Mouse (Mus musculus) neural tube, embryonic 11.5 days (tissue): Measurements from ENCODE around the gene Bbof1. TPM values are rescaled to one million over a fixed set of nuclear protein-coding genes. Genes with fewer than 3 reads are reported as not detected.

Experiments used
- ATAC-seq: fragments of 200-750 bp; cut with Nextera tagmentation; 2 replicates; pipeline ENCODE4 v1.8.0; 2017; ENCODE audit warnings: moderate number of reproducible peaks, mild to moderate bottlenecking, moderate TSS enrichment, moderate library complexity; ENCODE audit not compliant: insufficient read depth, low FRiP score, low TSS enrichment
- DNase-seq: peaks from one replicate; pipeline ENCODE4 v3.0.0-alpha.2; 2015; ENCODE audit warnings: low spot score
- H3K27ac ChIP-seq: fragments of 300-500 bp; sonication (generic); 2 replicates; pipeline ENCODE4 v1.5.1; 2014; ENCODE audit warnings: low read depth, mild to moderate bottlenecking, low read length
- H3K27me3 ChIP-seq: fragments of 300-500 bp; sonication (generic); 2 replicates; pipeline ENCODE4 v1.6.1; 2014; ENCODE audit warnings: mild to moderate bottlenecking, low read length, mixed read lengths; ENCODE audit not compliant: control insufficient read depth, insufficient read depth
- H3K36me3 ChIP-seq: fragments of 300-500 bp; sonication (generic); 2 replicates; pipeline ENCODE4 v1.6.1; 2014; ENCODE audit warnings: mild to moderate bottlenecking, low read length, moderate library complexity, mixed read lengths; ENCODE audit not compliant: control insufficient read depth, insufficient read depth
- H3K4me1 ChIP-seq: fragments of 300-500 bp; sonication (generic); 2 replicates; pipeline ENCODE4 v1.6.1; 2014; ENCODE audit warnings: low read length, mixed read lengths; ENCODE audit not compliant: control insufficient read depth, insufficient read depth
- H3K4me2 ChIP-seq: fragments of 300-500 bp; sonication (generic); 2 replicates; pipeline ENCODE4 v1.6.1; 2014; ENCODE audit warnings: low read depth, mild to moderate bottlenecking, moderate library complexity
- H3K4me3 ChIP-seq: fragments of 300-500 bp; sonication (generic); 2 replicates; pipeline ENCODE4 v1.5.1; 2014; ENCODE audit warnings: low read depth, low read length
- H3K9ac ChIP-seq: fragments of 300-500 bp; sonication (generic); 2 replicates; pipeline ENCODE4 v1.6.1; 2014; ENCODE audit warnings: mild to moderate bottlenecking, low read length
- H3K9me3 ChIP-seq: fragments of 300-500 bp; sonication (generic); 2 replicates; pipeline ENCODE4 v1.6.1; 2016; ENCODE audit warnings: low read length; ENCODE audit not compliant: control insufficient read depth
- WGBS: fragments of 180-500 bp; shearing (Covaris S2); extraction: QIAGEN DNeasy Blood & Tissue Kit; methylation state at CpG from one replicate; pipeline ENCODE4 v1.1.7; 2014; 5-methylcytosine and 5-hydroxymethylcytosine counted together
- polyA plus RNA-seq: library from polyadenylated mRNA; unstranded; fragments of >200 nt; fragmentation: Nextera tagmentation; extraction: Ambion mirVana; gene quantifications from 2 replicates; pipeline ENCODE4 v1.2.1, GENCODE M21; 2014

Bbof1 gene
- polyA plus RNA-seq, 1 experiment from 2014 or later, result 0.84 TPM

DNA sequence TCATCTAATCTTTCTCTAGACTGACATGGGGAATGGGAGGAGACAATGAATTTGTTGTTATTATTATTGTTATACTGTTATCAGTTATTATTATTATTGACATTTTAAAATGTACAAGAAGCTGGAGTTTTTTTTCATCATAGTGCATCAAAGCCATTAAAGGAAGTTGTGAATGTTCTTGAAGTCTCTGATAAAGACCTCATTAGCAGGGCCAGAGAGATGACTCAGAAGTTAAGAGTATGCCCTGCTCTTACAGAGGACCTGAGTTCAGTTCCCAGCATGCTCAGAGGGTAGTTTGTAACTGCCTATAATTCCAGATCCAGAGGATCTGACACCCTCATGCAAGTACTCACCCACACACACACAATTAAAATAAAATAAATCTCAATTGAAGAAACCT lies 11.2 kb upstream of the Bbof1 start:
- Histone ChIP-seq H3K36me3 (no peaks in the 10 kb centered on the region), H3K4me1 (no peaks in the 10 kb centered on the region), H3K4me2 (no peak overlapping the region), H3K9me3 (no peaks in the 10 kb centered on the region), H3K27me3 (no peaks in the 10 kb centered on the region), H3K9ac (no peak overlapping the region), H3K4me3 (no peak overlapping the region), H3K27ac (no peak overlapping the region)
- ATAC-seq (no peak), DNase-seq (no peak)

DNA sequence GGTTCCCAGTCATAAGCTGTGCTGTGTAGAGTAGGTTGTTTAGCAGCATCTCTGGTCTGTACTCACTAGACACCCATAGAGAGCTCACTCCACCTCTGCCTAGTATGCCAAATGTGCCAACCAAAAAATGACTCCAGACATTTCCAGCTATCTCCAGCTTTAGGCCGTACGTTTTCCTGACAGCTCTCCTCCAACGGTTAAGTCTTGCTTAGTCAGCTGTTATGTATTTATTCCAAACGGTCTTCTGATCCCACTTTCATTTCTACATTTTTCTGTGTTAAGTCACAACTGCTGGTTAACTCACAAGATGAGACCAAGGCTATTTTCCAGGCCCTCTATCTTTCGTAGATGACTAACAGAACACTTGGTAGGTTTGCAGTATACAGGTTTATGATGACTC lies 10.2 kb upstream of the Bbof1 start:
- DNase-seq (no peak), ATAC-seq (no peak)
- Histone ChIP-seq H3K4me3 (no peak overlapping the region), H3K4me2 (no peak overlapping the region), H3K4me1 (no peaks in the 10 kb centered on the region), H3K27me3 (no peaks in the 10 kb centered on the region), H3K9ac (no peak overlapping the region), H3K36me3 (no peaks in the 10 kb centered on the region), H3K9me3 (no peaks in the 10 kb centered on the region), H3K27ac (no peak overlapping the region)
- whole genome bisulfite sequencing, result 80% methylated on average over 5 of the region's 5 CpGs

GRCm38 (mm10) chr12:84399135-84399534 lies 9.7 kb upstream of the Bbof1 start:
- H3K9me3 ChIP-seq, result no peaks in the 10 kb centered on the region
- H3K36me3 ChIP-seq, result no peaks in the 10 kb centered on the region
- no peaks in the 10 kb centered on the region for H3K4me1 ChIP-seq
- H3K27me3 ChIP-seq, result no peaks in the 10 kb centered on the region
- WGBS, result 86% methylated on average over 9 of the region's 9 CpGs
- no peak overlapping the region for H3K4me3 ChIP-seq
- ATAC-seq (no peak), DNase-seq (no peak)
- no peak overlapping the region for H3K27ac ChIP-seq
- H3K4me2 ChIP-seq, result no peak overlapping the region
- H3K9ac ChIP-seq, result no peak overlapping the region

DNA sequence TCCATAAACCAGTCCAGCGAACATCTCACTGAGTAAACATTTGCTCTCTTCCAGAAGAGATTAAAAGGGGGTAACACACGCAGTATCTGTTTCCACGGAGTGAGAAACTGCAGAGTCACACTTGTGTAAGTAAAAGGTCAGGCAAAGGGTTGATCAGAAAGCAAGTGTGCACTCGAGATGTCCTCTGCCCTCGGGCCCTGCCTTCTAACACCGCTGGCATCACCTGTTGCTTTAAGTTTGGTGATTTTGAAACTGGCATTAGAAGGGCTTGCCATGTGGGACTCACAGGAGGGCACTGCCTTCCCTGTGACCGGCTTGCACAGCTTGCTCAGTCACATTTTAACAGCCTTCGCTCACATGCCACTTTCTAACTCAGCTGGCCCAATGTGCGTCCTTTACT lies 9.2 kb upstream of the Bbof1 start:
- no peak overlapping the region for H3K27ac ChIP-seq
- no peak overlapping the region for H3K4me2 ChIP-seq
- DNase-seq (no peak), ATAC-seq (no peak)
- H3K9ac ChIP-seq, result no peak overlapping the region
- H3K4me3 ChIP-seq, result no peak overlapping the region
- WGBS, result 84% methylated on average over 9 of the region's 9 CpGs
- H3K27me3 ChIP-seq, result no peaks in the 10 kb centered on the region
- no peaks in the 10 kb centered on the region for H3K36me3 ChIP-seq
- H3K9me3 ChIP-seq, result no peaks in the 10 kb centered on the region
- no peaks in the 10 kb centered on the region for H3K4me1 ChIP-seq

DNA sequence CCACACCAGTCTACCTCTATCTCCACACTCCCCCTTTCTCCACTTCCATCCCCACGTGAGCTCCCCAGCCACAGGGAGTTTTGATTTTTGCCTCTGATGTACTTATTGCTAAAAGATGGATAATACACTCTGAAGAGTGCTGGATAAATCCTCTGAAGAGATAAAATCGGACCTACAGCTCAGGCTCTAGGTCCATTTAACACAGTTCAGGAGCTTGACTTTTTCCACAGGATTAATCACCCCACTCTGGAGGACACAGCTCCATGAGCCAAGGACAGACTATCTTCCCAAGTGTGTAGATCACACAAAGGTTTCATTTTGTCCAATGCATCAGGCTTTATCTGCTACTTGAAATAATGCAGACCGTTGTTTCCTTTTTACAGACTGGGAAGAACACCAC lies 8.8 kb upstream of the Bbof1 start:
- no peak overlapping the region for H3K9ac ChIP-seq
- no peaks in the 10 kb centered on the region for H3K9me3 ChIP-seq
- DNase-seq (no peak), ATAC-seq (no peak)
- H3K36me3 ChIP-seq, result no peaks in the 10 kb centered on the region
- H3K27ac ChIP-seq, result no peak overlapping the region
- no peak overlapping the region for H3K4me3 ChIP-seq
- no peaks in the 10 kb centered on the region for H3K4me1 ChIP-seq
- no peaks in the 10 kb centered on the region for H3K27me3 ChIP-seq
- H3K4me2 ChIP-seq, result no peak overlapping the region
- WGBS, result 84% methylated on average over 3 of the region's 3 CpGs

GRCm38 (mm10) chr12:84400653-84401052 lies 8.2 kb upstream of the Bbof1 start:
- ATAC-seq (no peak), DNase-seq (no peak)
- Histone ChIP-seq H3K9ac (no peak overlapping the region), H3K4me1 (no peaks in the 10 kb centered on the region), H3K36me3 (no peaks in the 10 kb centered on the region), H3K4me2 (no peak overlapping the region), H3K4me3 (no peak overlapping the region), H3K9me3 (no peaks in the 10 kb centered on the region), H3K27me3 (no peaks in the 10 kb centered on the region), H3K27ac (no peak overlapping the region)
- 69% methylated on average over 3 of the region's 3 CpGs for WGBS

- H3K4me1 ChIP-seq, result no peaks in the 10 kb centered on the region
- H3K4me2 ChIP-seq, result no peak overlapping the region
- no peak for ATAC-seq
- no peak overlapping the region for H3K27ac ChIP-seq
- no peak overlapping the region for H3K4me3 ChIP-seq
- H3K27me3 ChIP-seq, result no peaks in the 10 kb centered on the region
- no peak overlapping the region for H3K9ac ChIP-seq
- H3K36me3 ChIP-seq, result no peaks in the 10 kb centered on the region
- WGBS, result 81% methylated on average over 9 of the region's 9 CpGs
- no peaks in the 10 kb centered on the region for H3K9me3 ChIP-seq
- DNase-seq, result no peak
Measured at GRCm38 (mm10) chr12:84402923-84403322, 5.9 kb upstream of the Bbof1 start.

- H3K9ac ChIP-seq, result no peak overlapping the region
- no peak overlapping the region for H3K27ac ChIP-seq
- no peaks in the 10 kb centered on the region for H3K36me3 ChIP-seq
- H3K9me3 ChIP-seq, result no peaks in the 10 kb centered on the region
- ATAC-seq, result no peak
- no peak overlapping the region for H3K4me2 ChIP-seq
- 75% methylated on average over 6 of the region's 6 CpGs for WGBS
- H3K4me1 ChIP-seq, result no peaks in the 10 kb centered on the region
- H3K27me3 ChIP-seq, result no peaks in the 10 kb centered on the region
- DNase-seq, result no peak
- H3K4me3 ChIP-seq, result no peak overlapping the region
Measured at GRCm38 (mm10) chr12:84404541-84404940, 4.3 kb upstream of the Bbof1 start.

- Histone ChIP-seq H3K4me3 (no peak overlapping the region), H3K4me2 (no peak overlapping the region), H3K27me3 (no peaks in the 10 kb centered on the region), H3K27ac (no peak overlapping the region), H3K4me1 (no peaks in the 10 kb centered on the region), H3K36me3 (no peaks in the 10 kb centered on the region), H3K9ac (no peak overlapping the region), H3K9me3 (no peaks in the 10 kb centered on the region)
- ATAC-seq, result no peak
- 63% methylated on average over 4 of the region's 4 CpGs for WGBS
- no peak for DNase-seq
Measured at GRCm38 (mm10) chr12:84407259-84407658, 1.6 kb upstream of the Bbof1 start.
